Mouse (Mus musculus): Measurements from ENCODE around the gene Lig4.

GRCm38 (mm10) chr8:9949134-9949890 is 28.2 kb downstream of the Lig4 start:
- TF ChIP-seq POLR2A (IDR thresholded peaks at IDR 0.05; ENCODE audit: insufficient read depth, low read length) = no peak
- no peak for TF ChIP-seq CTCF (IDR thresholded peaks at IDR 0.05; ENCODE audit: low read depth, low read length)
